Mouse (Mus musculus) left cerebral cortex, adult 2 months (tissue): Measurements from ENCODE around the gene Lrmda. TPM values are rescaled to one million over a fixed set of nuclear protein-coding genes. Genes with fewer than 3 reads are reported as not detected.

ENCODE experiments used
- DNase-seq, 2 experiments: peaks; one replicate each; pipeline ENCODE4 v3.0.0; 2021 to 2022; ENCODE audit warnings: low spot score in 2 of 2, mixed read lengths in 1 of 2; ENCODE audit errors: extremely low spot score in 1 of 2
- H3K27ac ChIP-seq: fragments of 200-600 bp; 2 replicates; pipeline ENCODE4 v1.8.1; 2022
- H3K4me3 ChIP-seq: fragments of 200-600 bp; 2 replicates; pipeline ENCODE4 v1.8.1; 2022
- CTCF ChIP-seq: fragments of 200-600 bp; IDR thresholded peaks from 2 replicates; pipeline ENCODE4 v1.8.1; 2022; ENCODE audit warnings: antibody characterized with exemption, mild to moderate bottlenecking, moderate library complexity
- intact Hi-C: fragments of 180-260 bp; cut with DNase I; formaldehyde crosslinking; loops from one replicate; pipeline ENCODE4 v1.15.1; 2025
- total RNA-seq, 2 experiments: library from RNA; stranded (reverse); gene quantifications; 2 replicates each; pipeline ENCODE4 v1.2.3; 2021

Gene Lrmda
- total RNA-seq, 2 experiments from 2014 or later = 0.87 to 0.97 TPM

- no peak for DNase-seq
- H3K4me3 ChIP-seq = no peak overlapping the region
- no peak for TF ChIP-seq CTCF
- no peak overlapping the region for H3K27ac ChIP-seq
- intact Hi-C loops = no loop called here
These were observed 896.0 kb downstream of the Lrmda start for GRCm38 (mm10) chr14:22915463-22915862.

- TF ChIP-seq CTCF = no peak
- H3K4me3 ChIP-seq = no peak overlapping the region
- intact Hi-C loops = no loop called here
- no peak overlapping the region for H3K27ac ChIP-seq
- no peak for DNase-seq
These were observed 899.0 kb downstream of the Lrmda start for GRCm38 (mm10) chr14:22918499-22918898.

- intact Hi-C loops = no loop called here
- DNase-seq = no peak
- TF ChIP-seq CTCF = no peak
- Histone ChIP-seq H3K4me3 (no peak overlapping the region), H3K27ac (no peak overlapping the region)
These were observed 899.4 kb downstream of the Lrmda start for GRCm38 (mm10) chr14:22918931-22919330.

GRCm38 (mm10) chr14:22921152-22921551 is 901.6 kb downstream of the Lrmda start:
- H3K27ac ChIP-seq = no peak overlapping the region
- no peak overlapping the region for H3K4me3 ChIP-seq
- intact Hi-C loops = no loop called here
- DNase-seq = no peak
- TF ChIP-seq CTCF = no peak

- H3K4me3 ChIP-seq = no peak overlapping the region
- DNase-seq = no peak
- intact Hi-C loops = no loop called here
- no peak overlapping the region for H3K27ac ChIP-seq
- TF ChIP-seq CTCF = no peak
These were observed 902.3 kb downstream of the Lrmda start for GRCm38 (mm10) chr14:22921796-22922195.

GRCm38 (mm10) chr14:22922571-22922970 is 903.1 kb downstream of the Lrmda start:
- intact Hi-C loops = no loop called here
- H3K4me3 ChIP-seq = no peak overlapping the region
- no peak for DNase-seq
- H3K27ac ChIP-seq = no peak overlapping the region
- no peak for TF ChIP-seq CTCF

- intact Hi-C loops = no loop called here
- Histone ChIP-seq H3K4me3 (no peak overlapping the region), H3K27ac (no peak overlapping the region)
- DNase-seq = no peak
- no peak for TF ChIP-seq CTCF
These were observed 903.7 kb downstream of the Lrmda start for GRCm38 (mm10) chr14:22923251-22923650.

- Histone ChIP-seq H3K4me3 (no peak overlapping the region), H3K27ac (no peak overlapping the region)
- intact Hi-C loops = no loop called here
- TF ChIP-seq CTCF = no peak
- no peak for DNase-seq
These were observed 908.8 kb downstream of the Lrmda start for GRCm38 (mm10) chr14:22928263-22928662.

- no peak for TF ChIP-seq CTCF
- no peak for DNase-seq
- H3K4me3 ChIP-seq = no peak overlapping the region
- no peak overlapping the region for H3K27ac ChIP-seq
- intact Hi-C loops = no loop called here
These were observed 909.2 kb downstream of the Lrmda start for GRCm38 (mm10) chr14:22928683-22929082.

- TF ChIP-seq CTCF = no peak
- intact Hi-C loops = no loop called here
- DNase-seq = no peak
- Histone ChIP-seq H3K27ac (no peak overlapping the region), H3K4me3 (no peak overlapping the region)
These were observed 910.1 kb downstream of the Lrmda start for GRCm38 (mm10) chr14:22929585-22929984.

GRCm38 (mm10) chr14:22930488-22931046 is 911.1 kb downstream of the Lrmda start:
- TF ChIP-seq CTCF = no peak
- intact Hi-C loops = no loop called here
- DNase-seq = no peak
- no peak overlapping the region for H3K4me3 ChIP-seq
- no peak overlapping the region for H3K27ac ChIP-seq

- H3K4me3 ChIP-seq = no peak overlapping the region
- H3K27ac ChIP-seq = no peak overlapping the region
- DNase-seq = no peak
- intact Hi-C loops = no loop called here
- TF ChIP-seq CTCF = no peak
These were observed 911.8 kb downstream of the Lrmda start for GRCm38 (mm10) chr14:22931114-22931822.

GRCm38 (mm10) chr14:22936701-22937100 is 917.2 kb downstream of the Lrmda start:
- Histone ChIP-seq H3K4me3 (no peak overlapping the region), H3K27ac (no peak overlapping the region)
- intact Hi-C loops = no loop called here
- no peak for TF ChIP-seq CTCF
- no peak for DNase-seq
